Mouse (Mus musculus): ENCODE measurements around the gene Siae. TPM values are rescaled to one million over a fixed set of nuclear protein-coding genes. Genes with fewer than 3 reads are reported as not detected.
A peak's percentile ranks its signal among the peaks of the same experiment; 100 is the strongest.

The Siae gene
- polyA plus RNA-seq, 1 experiment from 2014 or later = 12.0 TPM

GRCm38 (mm10) chr9:37567892-37568604 is 12.6 kb downstream of the Siae start:
- Histone ChIP-seq H3K4me3 (ENCODE audit: control insufficient read depth in 1 of 2, insufficient read depth in 1 of 2, low read depth in 1 of 2, low read length in 2 of 2) (peak overlapping the region in 1 of 2 experiments; percentile 9; a peak in 2 of 4 replicates), H3K27ac (replicated peaks in 1 of 2; ENCODE audit: control insufficient read depth in 1 of 2, insufficient read depth in 1 of 2, low read depth in 2 of 2, low read length in 2 of 2) (no peak overlapping the region), H3K27me3 (ENCODE audit: control insufficient read depth, insufficient read depth, low read length) (no peaks in the 10 kb centered on the region), H3K4me2 (ENCODE audit: low read length) (peak overlapping the region; percentile 58), H3K9ac (ENCODE audit: low read length) (0 out of 2 replicates have a peak overlapping the region, but pooled peaks have one; percentile 11), H3K9me3 (ENCODE audit: control insufficient read depth, low read length) (no peaks in the 10 kb centered on the region), H3K4me1 (ENCODE audit: control insufficient read depth in 2 of 2, insufficient read depth in 2 of 2, low read length in 2 of 2) (peaks cover 13 to 20% of the 10 kb centered on the region in 2 experiments), H3K36me3 (ENCODE audit: control insufficient read depth, insufficient read depth, low read length) (no peaks in the 10 kb centered on the region)
- 23% methylated on average over 15 of the region's 15 CpGs for WGBS
- ATAC-seq (ENCODE audit: insufficient number of reproducible peaks, insufficient read depth, low FRiP score, low read depth) = no peak

- Histone ChIP-seq H3K27ac (replicated peaks in 1 of 2; ENCODE audit: control insufficient read depth in 1 of 2, insufficient read depth in 1 of 2, low read depth in 2 of 2, low read length in 2 of 2) (no peak overlapping the region), H3K27me3 (ENCODE audit: control insufficient read depth, insufficient read depth, low read length) (no peaks in the 10 kb centered on the region), H3K4me2 (ENCODE audit: low read length) (peak overlapping the region; percentile 58), H3K36me3 (ENCODE audit: control insufficient read depth, insufficient read depth, low read length) (no peaks in the 10 kb centered on the region), H3K9ac (ENCODE audit: low read length) (no peak overlapping the region), H3K9me3 (ENCODE audit: control insufficient read depth, low read length) (no peaks in the 10 kb centered on the region), H3K4me3 (ENCODE audit: control insufficient read depth in 1 of 2, insufficient read depth in 1 of 2, low read depth in 1 of 2, low read length in 2 of 2) (no peak overlapping the region), H3K4me1 (ENCODE audit: control insufficient read depth in 2 of 2, insufficient read depth in 2 of 2, low read length in 2 of 2) (peaks cover 13 to 20% of the 10 kb centered on the region in 2 experiments)
- 36% methylated on average over 4 of the region's 4 CpGs for WGBS
- ATAC-seq (ENCODE audit: insufficient number of reproducible peaks, insufficient read depth, low FRiP score, low read depth) = no peak
Observed at GRCm38 (mm10) chr9:37568605-37569214, 13.2 kb downstream of the Siae start.

- Histone ChIP-seq H3K4me3 (ENCODE audit: control insufficient read depth in 1 of 2, insufficient read depth in 1 of 2, low read depth in 1 of 2, low read length in 2 of 2) (no peak overlapping the region), H3K27ac (replicated peaks in 1 of 2; ENCODE audit: control insufficient read depth in 1 of 2, insufficient read depth in 1 of 2, low read depth in 2 of 2, low read length in 2 of 2) (no peak overlapping the region), H3K9ac (ENCODE audit: low read length) (no peak overlapping the region), H3K27me3 (ENCODE audit: control insufficient read depth, insufficient read depth, low read length) (no peaks in the 10 kb centered on the region), H3K36me3 (ENCODE audit: control insufficient read depth, insufficient read depth, low read length) (no peaks in the 10 kb centered on the region), H3K4me1 (ENCODE audit: control insufficient read depth in 2 of 2, insufficient read depth in 2 of 2, low read length in 2 of 2) (peaks cover 13 to 20% of the 10 kb centered on the region in 2 experiments), H3K9me3 (ENCODE audit: control insufficient read depth, low read length) (no peaks in the 10 kb centered on the region), H3K4me2 (ENCODE audit: low read length) (no peak overlapping the region)
- ATAC-seq (ENCODE audit: insufficient number of reproducible peaks, insufficient read depth, low FRiP score, low read depth) = no peak
- 74% methylated on average over 2 of the region's 2 CpGs for WGBS
Observed at GRCm38 (mm10) chr9:37569231-37569835, 13.8 kb downstream of the Siae start.

GRCm38 (mm10) chr9:37572204-37572876 is 16.8 kb downstream of the Siae start:
- Histone ChIP-seq H3K4me3 (ENCODE audit: control insufficient read depth in 1 of 2, insufficient read depth in 1 of 2, low read depth in 1 of 2, low read length in 2 of 2) (no peak overlapping the region), H3K27me3 (ENCODE audit: control insufficient read depth, insufficient read depth, low read length) (no peaks in the 10 kb centered on the region), H3K27ac (replicated peaks in 1 of 2; ENCODE audit: control insufficient read depth in 1 of 2, insufficient read depth in 1 of 2, low read depth in 2 of 2, low read length in 2 of 2) (no peak overlapping the region), H3K9me3 (ENCODE audit: control insufficient read depth, low read length) (no peaks in the 10 kb centered on the region), H3K4me1 (ENCODE audit: control insufficient read depth in 2 of 2, insufficient read depth in 2 of 2, low read length in 2 of 2) (peaks cover 13 to 20% of the 10 kb centered on the region in 2 experiments), H3K9ac (ENCODE audit: low read length) (no peak overlapping the region), H3K4me2 (ENCODE audit: low read length) (no peak overlapping the region), H3K36me3 (ENCODE audit: control insufficient read depth, insufficient read depth, low read length) (no peaks in the 10 kb centered on the region)
- no peak for ATAC-seq (ENCODE audit: insufficient number of reproducible peaks, insufficient read depth, low FRiP score, low read depth)
- WGBS = 9% methylated on average over 3 of the region's 3 CpGs

- 31% methylated on average over 14 of the region's 14 CpGs for WGBS
- no peaks in the 10 kb centered on the region for H3K27me3 ChIP-seq (ENCODE audit: control insufficient read depth, insufficient read depth, low read length)
- H3K27ac ChIP-seq (replicated peaks in 1 of 2; ENCODE audit: control insufficient read depth in 1 of 2, insufficient read depth in 1 of 2, low read depth in 2 of 2, low read length in 2 of 2) = no peak overlapping the region
- no peaks in the 10 kb centered on the region for H3K36me3 ChIP-seq (ENCODE audit: control insufficient read depth, insufficient read depth, low read length)
- no peaks in the 10 kb centered on the region for H3K9me3 ChIP-seq (ENCODE audit: control insufficient read depth, low read length)
- no peak overlapping the region for H3K9ac ChIP-seq (ENCODE audit: low read length)
- no peak for ATAC-seq (ENCODE audit: insufficient number of reproducible peaks, insufficient read depth, low FRiP score, low read depth)
- peak overlapping the region; percentile 47 for H3K4me2 ChIP-seq (ENCODE audit: low read length)
- H3K4me3 ChIP-seq (ENCODE audit: control insufficient read depth in 1 of 2, insufficient read depth in 1 of 2, low read depth in 1 of 2, low read length in 2 of 2) = 0 out of 4 replicates have a peak overlapping the region, but pooled peaks of 1 of the 2 experiments have one; percentile 2
- peaks cover 2 to 6% of the 10 kb centered on the region in 2 experiments; a peak in 1 of 4 replicates for H3K4me1 ChIP-seq (ENCODE audit: control insufficient read depth in 2 of 2, insufficient read depth in 2 of 2, low read length in 2 of 2)
Observed at GRCm38 (mm10) chr9:37576436-37576930, 21.0 kb downstream of the Siae start.

- no peak for ATAC-seq (ENCODE audit: insufficient number of reproducible peaks, insufficient read depth, low FRiP score, low read depth)
- Histone ChIP-seq H3K27ac (replicated peaks in 1 of 2; ENCODE audit: control insufficient read depth in 1 of 2, insufficient read depth in 1 of 2, low read depth in 2 of 2, low read length in 2 of 2) (no peak overlapping the region), H3K27me3 (ENCODE audit: control insufficient read depth, insufficient read depth, low read length) (no peaks in the 10 kb centered on the region), H3K4me2 (ENCODE audit: low read length) (no peak overlapping the region), H3K4me3 (ENCODE audit: control insufficient read depth in 1 of 2, insufficient read depth in 1 of 2, low read depth in 1 of 2, low read length in 2 of 2) (no peak overlapping the region), H3K36me3 (ENCODE audit: control insufficient read depth, insufficient read depth, low read length) (no peaks in the 10 kb centered on the region), H3K9ac (ENCODE audit: low read length) (no peak overlapping the region), H3K4me1 (ENCODE audit: control insufficient read depth in 2 of 2, insufficient read depth in 2 of 2, low read length in 2 of 2) (no peaks in the 10 kb centered on the region), H3K9me3 (ENCODE audit: control insufficient read depth, low read length) (no peaks in the 10 kb centered on the region)
- 85% methylated on average over 5 of the region's 5 CpGs for WGBS
Observed at GRCm38 (mm10) chr9:37583594-37583993, 28.1 kb downstream of the Siae start.

- H3K36me3 ChIP-seq (ENCODE audit: control insufficient read depth, insufficient read depth, low read length) = no peaks in the 10 kb centered on the region
- no peak overlapping the region for H3K9ac ChIP-seq (ENCODE audit: low read length)
- no peak overlapping the region for H3K27ac ChIP-seq (replicated peaks in 1 of 2; ENCODE audit: control insufficient read depth in 1 of 2, insufficient read depth in 1 of 2, low read depth in 2 of 2, low read length in 2 of 2)
- H3K9me3 ChIP-seq (ENCODE audit: control insufficient read depth, low read length) = no peaks in the 10 kb centered on the region
- no peak overlapping the region for H3K4me2 ChIP-seq (ENCODE audit: low read length)
- H3K4me3 ChIP-seq (ENCODE audit: control insufficient read depth in 1 of 2, insufficient read depth in 1 of 2, low read depth in 1 of 2, low read length in 2 of 2) = no peak overlapping the region
- no peaks in the 10 kb centered on the region for H3K27me3 ChIP-seq (ENCODE audit: control insufficient read depth, insufficient read depth, low read length)
- H3K4me1 ChIP-seq (ENCODE audit: control insufficient read depth in 2 of 2, insufficient read depth in 2 of 2, low read length in 2 of 2) = no peaks in the 10 kb centered on the region
- no peak for ATAC-seq (ENCODE audit: insufficient number of reproducible peaks, insufficient read depth, low FRiP score, low read depth)
- 70% methylated on average over 4 of the region's 4 CpGs for WGBS
Observed at GRCm38 (mm10) chr9:37586718-37587117, 31.2 kb downstream of the Siae start.

Data from heart, embryonic 14.5 days (tissue).